Mouse (Mus musculus) adrenal gland, postnatal 36 days (tissue): ENCODE measurements around the gene Rpl23. TPM values are rescaled to one million over a fixed set of nuclear protein-coding genes. Genes with fewer than 3 reads are reported as not detected.
A peak's percentile ranks its signal among the peaks of the same experiment; 100 is the strongest.

ENCODE experiments used
- DNase-seq, 2 experiments: peaks; one replicate each; pipeline ENCODE4 v3.0.0; 2021; ENCODE audit warnings: mixed read lengths in 1 of 2
- long read RNA-seq, 2 experiments: library from polyadenylated mRNA; stranded (forward); transcript quantifications; one replicate each; pipeline ENCODE4 v2.0.0; 2021; ENCODE audit warnings: borderline sequencing depth in 2 of 2
- total RNA-seq, 2 experiments: library from RNA; stranded (reverse); gene quantifications; 2 replicates each; pipeline ENCODE4 v1.2.3; 2021

Gene Rpl23
- 100 to 1,000 TPM; 851 to 921 TPM for total RNA-seq
- long read RNA-seq, experiment 1, transcript Rpl23-203 (2 exons, 480 nt) = minor isoform, 24 of 485 reads
- long read RNA-seq, experiment 1, transcript Rpl23-201 (5 exons, 1,059 nt) = major isoform, 319 of 485 reads
- long read RNA-seq, experiment 1, partial matches to known transcripts = 135 of 485 reads
- long read RNA-seq, experiment 1, other reads (novel, unspliced or antisense) = 4 of 485 reads
- long read RNA-seq, experiment 2, transcript Rpl23-203 (2 exons, 480 nt) = minor isoform, 12 of 214 reads
- long read RNA-seq, experiment 2, transcript Rpl23-201 (5 exons, 1,059 nt) = major isoform, 172 of 214 reads
- long read RNA-seq, experiment 2, partial matches to known transcripts = 30 of 214 reads
- long read RNA-seq, experiment 2, other reads (novel, unspliced or antisense) = 0 of 214 reads

GRCm38 (mm10) chr11:97781832-97782563 is at the start of gene Rpl23:
TSS of gene Rpl23 (minus strand) at chr11:97782437.
- peak; percentile 99 to 100 for DNase-seq

- no peak for DNase-seq
These were observed 49.8 kb upstream of the Rpl23 start for GRCm38 (mm10) chr11:97832001-97832400.

- no peak for DNase-seq
These were observed 48.3 kb upstream of the Rpl23 start for GRCm38 (mm10) chr11:97830501-97830900.

GRCm38 (mm10) chr11:97829913-97830476 is 47.8 kb upstream of the Rpl23 start:
- DNase-seq = no peak

- DNase-seq = no peak
These were observed 47.1 kb upstream of the Rpl23 start for GRCm38 (mm10) chr11:97829365-97829764.

- no peak for DNase-seq
These were observed 45.4 kb upstream of the Rpl23 start for GRCm38 (mm10) chr11:97827654-97828053.

- no peak for DNase-seq
These were observed 44.2 kb upstream of the Rpl23 start for GRCm38 (mm10) chr11:97826414-97826813.

GRCm38 (mm10) chr11:97825971-97826370 is 43.7 kb upstream of the Rpl23 start:
- DNase-seq = no peak

- DNase-seq = no peak
These were observed 43.1 kb upstream of the Rpl23 start for GRCm38 (mm10) chr11:97825295-97825694.

- DNase-seq = no peak
These were observed 42.7 kb upstream of the Rpl23 start for GRCm38 (mm10) chr11:97824895-97825294.

- DNase-seq = no peak
These were observed 41.9 kb upstream of the Rpl23 start for GRCm38 (mm10) chr11:97824168-97824567.

- peak in 1 of 2 experiments; percentile 49 for DNase-seq
These were observed 40.8 kb upstream of the Rpl23 start for GRCm38 (mm10) chr11:97822840-97823603.

GRCm38 (mm10) chr11:97821401-97822064 is 39.3 kb upstream of the Rpl23 start:
- peak in 1 of 2 experiments; percentile 56 for DNase-seq

GRCm38 (mm10) chr11:97820840-97821239 is 38.6 kb upstream of the Rpl23 start:
- DNase-seq = peak; percentile 91 to 92

GRCm38 (mm10) chr11:97819923-97820322 is 37.7 kb upstream of the Rpl23 start:
- no peak for DNase-seq

- DNase-seq = no peak
These were observed 36.9 kb upstream of the Rpl23 start for GRCm38 (mm10) chr11:97819102-97819501.

GRCm38 (mm10) chr11:97818571-97818970 is 36.3 kb upstream of the Rpl23 start:
- DNase-seq = peak in 1 of 2 experiments; percentile 67

- no peak for DNase-seq
These were observed 35.8 kb upstream of the Rpl23 start for GRCm38 (mm10) chr11:97818003-97818402.

- peak in 1 of 2 experiments; percentile 72 for DNase-seq
These were observed 35.1 kb upstream of the Rpl23 start for GRCm38 (mm10) chr11:97817379-97817778.

GRCm38 (mm10) chr11:97816916-97817315 is 34.7 kb upstream of the Rpl23 start:
- DNase-seq = peak; percentile 60 to 63

- DNase-seq = no peak
These were observed 33.9 kb upstream of the Rpl23 start for GRCm38 (mm10) chr11:97816176-97816575.

GRCm38 (mm10) chr11:97815736-97816135 is 33.5 kb upstream of the Rpl23 start:
- DNase-seq = no peak
